Mouse (Mus musculus) heart, postnatal 14 days (tissue): Measurements from ENCODE around the gene Synpo2l. TPM values are rescaled to one million over a fixed set of nuclear protein-coding genes. Genes with fewer than 3 reads are reported as not detected.
"Not testable (repeated sequence)": the region's sequence is repeated elsewhere in the genome, so short reads cannot be mapped to it uniquely, and the experiment has no call there.

ENCODE experiments used
- DNase-seq, 2 experiments: peaks; one replicate each; pipeline ENCODE4 v3.0.0; 2021 to 2022
- intact Hi-C: fragments of 180-260 bp; cut with DNase I; formaldehyde crosslinking; loops from one replicate; pipeline ENCODE4 v1.15.1; 2025
- long read RNA-seq, 2 experiments: library from polyadenylated mRNA; stranded (forward); transcript quantifications; one replicate each; pipeline ENCODE4 v2.0.0; 2021
- total RNA-seq, 2 experiments: library from RNA; stranded (reverse); gene quantifications; 2 replicates each; pipeline ENCODE4 v1.2.3; 2021

Gene Synpo2l
- total RNA-seq, result 100 to 1,000 TPM in 1 of 2 experiments, 10 to 100 TPM in 1; 94.3 to 117 TPM
- long read RNA-seq, experiment 1, transcript Synpo2l-202 (4 exons, 3,979 nt), result major isoform, 42 of 128 reads
- long read RNA-seq, experiment 1, transcript Synpo2l-203 (2 exons, 3,696 nt), result minor isoform, 15 of 128 reads
- long read RNA-seq, experiment 1, partial matches to known transcripts, result 3 of 128 reads
- long read RNA-seq, experiment 1, other reads (novel, unspliced or antisense), result 68 of 128 reads
- long read RNA-seq, experiment 2, full-length matches to known transcripts, result 61 of 132 reads
- long read RNA-seq, experiment 2, partial matches to known transcripts, result 5 of 132 reads
- long read RNA-seq, experiment 2, other reads (novel, unspliced or antisense), result 66 of 132 reads

GRCm38 (mm10) chr14:20668154-20668810 is at the start of gene Synpo2l:
TSS of gene Synpo2l (minus strand) at chr14:20668354.
- DNase-seq, result peak; percentile 55 to 70

GRCm38 (mm10) chr14:20713832-20714231 is 45.7 kb upstream of the Synpo2l start:
- intact Hi-C loops, result loop anchor here (2.0 kb wide), 1 partner anchor 13 kb away; no protein-coding TSS in a partner anchor
- DNase-seq, result no peak

More at GRCm38 (mm10) chr14:20668154-20668810, at the start of gene Synpo2l:
- intact Hi-C loops, result no loop called here

- DNase-seq, result no peak
- intact Hi-C loops, result no loop called here
Observed at GRCm38 (mm10) chr14:20708239-20708638, 40.1 kb upstream of the Synpo2l start.

- intact Hi-C loops, result no loop called here
- DNase-seq, result peak; percentile 91 to 92
Observed at GRCm38 (mm10) chr14:20707201-20708190, 39.3 kb upstream of the Synpo2l start, which contains the start of gene Zswim8. TSS of gene Zswim8 (plus strand) at chr14:20707552.

GRCm38 (mm10) chr14:20703461-20703860 is 35.3 kb upstream of the Synpo2l start:
- intact Hi-C loops, result not testable (repeated sequence)

GRCm38 (mm10) chr14:20702741-20703381 is 34.7 kb upstream of the Synpo2l start, which contains the start of gene Chchd1:
TSS of gene Chchd1 (plus strand) at chr14:20703006.
- peak; percentile 92 to 96 for DNase-seq
- intact Hi-C loops, result no loop called here

More at GRCm38 (mm10) chr14:20703461-20703860, 35.3 kb upstream of the Synpo2l start:
- DNase-seq, result not testable (repeated sequence)

- intact Hi-C loops, result no loop called here
- no peak for DNase-seq
Observed at GRCm38 (mm10) chr14:20702096-20702740, 34.1 kb upstream of the Synpo2l start.

GRCm38 (mm10) chr14:20701554-20701953 is 33.4 kb upstream of the Synpo2l start:
- DNase-seq, result no peak
- intact Hi-C loops, result no loop called here

GRCm38 (mm10) chr14:20700362-20700761 is 32.2 kb upstream of the Synpo2l start:
- DNase-seq, result no peak
- intact Hi-C loops, result no loop called here

- no peak for DNase-seq
- intact Hi-C loops, result no loop called here
Observed at GRCm38 (mm10) chr14:20698515-20698914, 30.4 kb upstream of the Synpo2l start.

- intact Hi-C loops, result no loop called here
- DNase-seq, result peak; percentile 44 to 62
Observed at GRCm38 (mm10) chr14:20696986-20697385, 28.8 kb upstream of the Synpo2l start.

- DNase-seq, result peak in 1 of 2 experiments; percentile 37
- intact Hi-C loops, result no loop called here
Observed at GRCm38 (mm10) chr14:20695761-20696520, 27.8 kb upstream of the Synpo2l start.

- peak; percentile 89 for DNase-seq
- intact Hi-C loops, result no loop called here
Observed at GRCm38 (mm10) chr14:20694884-20695760, 27.0 kb upstream of the Synpo2l start, which contains the start of gene Fut11. TSS of gene Fut11 (plus strand) at chr14:20694968.

- intact Hi-C loops, result no loop called here
- no peak for DNase-seq
Observed at GRCm38 (mm10) chr14:20694185-20694883, 26.2 kb upstream of the Synpo2l start.

GRCm38 (mm10) chr14:20693589-20694101 is 25.5 kb upstream of the Synpo2l start:
- intact Hi-C loops, result no loop called here
- DNase-seq, result no peak

GRCm38 (mm10) chr14:20691772-20692171 is 23.6 kb upstream of the Synpo2l start:
- DNase-seq, result no peak
- intact Hi-C loops, result no loop called here

GRCm38 (mm10) chr14:20689009-20689408 is 20.9 kb upstream of the Synpo2l start:
- intact Hi-C loops, result no loop called here
- no peak for DNase-seq
